Mouse (Mus musculus): ENCODE measurements around the gene Ubqln4. TPM values are rescaled to one million over a fixed set of nuclear protein-coding genes. Genes with fewer than 3 reads are reported as not detected.

Gene Ubqln4
- polyA plus RNA-seq, 1 experiment from 2014 or later = 143 TPM

- no peak for DNase-seq (ENCODE audit: low read depth, low spot score)
- CTCF ChIA-PET = interaction anchor here (1.6 to 23.7 kb wide), 3 partner anchors 10 to 47 kb away, joined by 5 to 484 read pairs (median 6); no protein-coding TSS in a partner anchor
- no peak for TF ChIP-seq CTCF (IDR thresholded peaks at IDR 0.05)
Observed at GRCm38 (mm10) chr3:88531348-88532298, 21.9 kb upstream of the Ubqln4 start.

GRCm38 (mm10) chr3:88532299-88532674 lies 21.3 kb upstream of the Ubqln4 start, which contains the start of gene Mex3a:
Mex3a (plus strand) TSS chr3:88532395.
- no peak for TF ChIP-seq CTCF (IDR thresholded peaks at IDR 0.05)
- in situ Hi-C loops (cut with MboI; ENCODE audit: low pct_unique_long_range_greater_than_20kb) = no loop called here
- ATAC-seq = no peak
- DNase-seq (ENCODE audit: low read depth, low spot score) = no peak
- H3K27me3 ChIP-seq = no peaks in the 10 kb centered on the region
- ChIA-PET CTCF (no interaction called here), POLR2A (interaction anchor here (0.6 to 2.3 kb wide), 8 partner anchors 8 to 54 kb away, joined by 3 to 7 read pairs (median 4); no protein-coding TSS in a partner anchor)

More at GRCm38 (mm10) chr3:88531348-88532298, 21.9 kb upstream of the Ubqln4 start:
- POLR2A ChIA-PET = interaction anchor here (0.5 to 2.3 kb wide), 13 partner anchors 9 to 195 kb away, joined by 3 to 6 read pairs (median 4); partner anchors contain the start of genes Smg5, Tmem79 and Ubqln4
- in situ Hi-C loops (cut with MboI; ENCODE audit: low pct_unique_long_range_greater_than_20kb) = no loop called here
- H3K27me3 ChIP-seq = no peaks in the 10 kb centered on the region
- peak; percentile 32 for ATAC-seq

GRCm38 (mm10) chr3:88532689-88533511 lies 20.7 kb upstream of the Ubqln4 start:
- DNase-seq (ENCODE audit: low read depth, low spot score) = no peak
- CTCF ChIA-PET = interaction anchor here (3.7 kb wide), 1 partner anchor 11 kb away, joined by 16 read pairs; no protein-coding TSS in a partner anchor
- H3K27me3 ChIP-seq = no peaks in the 10 kb centered on the region
- no peak for TF ChIP-seq CTCF (IDR thresholded peaks at IDR 0.05)
- in situ Hi-C loops (cut with MboI; ENCODE audit: low pct_unique_long_range_greater_than_20kb) = no loop called here
- POLR2A ChIA-PET = interaction anchor here (0.6 to 1.4 kb wide), 6 partner anchors 9 to 54 kb away, joined by 3 to 7 read pairs (median 4); no protein-coding TSS in a partner anchor
- ATAC-seq = peak; percentile 4

GRCm38 (mm10) chr3:88533706-88534105 lies 19.9 kb upstream of the Ubqln4 start:
- DNase-seq (ENCODE audit: low read depth, low spot score) = no peak

GRCm38 (mm10) chr3:88535005-88535404 lies 18.6 kb upstream of the Ubqln4 start:
- POLR2A ChIA-PET = no interaction called here
- CTCF ChIA-PET = interaction anchor here (1.3 to 3.7 kb wide), 2 partner anchors 9 to 68 kb away, joined by 3 to 16 read pairs; no protein-coding TSS in a partner anchor
- in situ Hi-C loops (cut with MboI; ENCODE audit: low pct_unique_long_range_greater_than_20kb) = no loop called here
- no peaks in the 10 kb centered on the region for H3K27me3 ChIP-seq
- ATAC-seq (no peak), DNase-seq (ENCODE audit: low read depth, low spot score) (no peak)
- no peak for TF ChIP-seq CTCF (IDR thresholded peaks at IDR 0.05)

More at GRCm38 (mm10) chr3:88533706-88534105, 19.9 kb upstream of the Ubqln4 start:
- no peak for TF ChIP-seq CTCF (IDR thresholded peaks at IDR 0.05)
- in situ Hi-C loops (cut with MboI; ENCODE audit: low pct_unique_long_range_greater_than_20kb) = no loop called here
- ChIA-PET CTCF (interaction anchor here (3.7 kb wide), 1 partner anchor 11 kb away, joined by 16 read pairs; no protein-coding TSS in a partner anchor), POLR2A (interaction anchor here (0.9 to 1.4 kb wide), 2 partner anchors 8 to 10 kb away, joined by 4 to 7 read pairs; no protein-coding TSS in a partner anchor)
- H3K27me3 ChIP-seq = no peaks in the 10 kb centered on the region
- ATAC-seq = no peak

- TF ChIP-seq CTCF (IDR thresholded peaks at IDR 0.05) = no peak
- ChIA-PET POLR2A (no interaction called here), CTCF (interaction anchor here (1.3 to 3.7 kb wide), 2 partner anchors 9 to 67 kb away, joined by 3 to 16 read pairs; no protein-coding TSS in a partner anchor)
- no peaks in the 10 kb centered on the region for H3K27me3 ChIP-seq
- DNase-seq (ENCODE audit: low read depth, low spot score) (no peak), ATAC-seq (no peak)
- in situ Hi-C loops (cut with MboI; ENCODE audit: low pct_unique_long_range_greater_than_20kb) = no loop called here
Observed at GRCm38 (mm10) chr3:88535527-88535926, 18.0 kb upstream of the Ubqln4 start.

- TF ChIP-seq CTCF (IDR thresholded peaks at IDR 0.05) = no peak
- ATAC-seq (no peak), DNase-seq (ENCODE audit: low read depth, low spot score) (no peak)
- in situ Hi-C loops (cut with MboI; ENCODE audit: low pct_unique_long_range_greater_than_20kb) = no loop called here
- no peaks in the 10 kb centered on the region for H3K27me3 ChIP-seq
- ChIA-PET CTCF (interaction anchor here (1.3 to 3.7 kb wide), 2 partner anchors 8 to 67 kb away, joined by 3 to 16 read pairs; no protein-coding TSS in a partner anchor), POLR2A (interaction anchor here (0.6 kb wide), 1 partner anchor 105 kb away, joined by 3 read pairs; no protein-coding TSS in a partner anchor)
Observed at GRCm38 (mm10) chr3:88536103-88536930, 17.2 kb upstream of the Ubqln4 start.

- POLR2A ChIA-PET = interaction anchor here (0.6 kb wide), 1 partner anchor 104 kb away, joined by 3 read pairs; no protein-coding TSS in a partner anchor
- DNase-seq (ENCODE audit: low read depth, low spot score) (no peak), ATAC-seq (no peak)
- CTCF ChIA-PET = no interaction called here
- no peak for TF ChIP-seq CTCF (IDR thresholded peaks at IDR 0.05)
- in situ Hi-C loops (cut with MboI; ENCODE audit: low pct_unique_long_range_greater_than_20kb) = no loop called here
- no peaks in the 10 kb centered on the region for H3K27me3 ChIP-seq
Observed at GRCm38 (mm10) chr3:88537146-88537545, 16.4 kb upstream of the Ubqln4 start.
